Mouse (Mus musculus) liver, embryonic 13.5 days (tissue): ENCODE results near the gene Leap2. TPM values are rescaled to one million over a fixed set of nuclear protein-coding genes. Genes with fewer than 3 reads are reported as not detected.

Source experiments
- ATAC-seq: fragments of 200-750 bp; cut with Nextera tagmentation; 2 replicates; pipeline ENCODE4 v1.8.0; 2017; ENCODE audit warnings: low read depth, mild to moderate bottlenecking, moderate number of reproducible peaks, moderate library complexity
- DNase-seq: peaks from one replicate; pipeline ENCODE4 v3.0.0; 2022
- H3K27ac ChIP-seq: fragments of 300-500 bp; sonication (generic); 2 replicates; pipeline ENCODE4 v1.5.1; 2015; ENCODE audit warnings: moderate library complexity, mild to moderate bottlenecking, inconsistent platforms
- H3K27me3 ChIP-seq: fragments of 300-500 bp; sonication (generic); 2 replicates; pipeline ENCODE4 v1.6.1; 2015; ENCODE audit warnings: mild to moderate bottlenecking, inconsistent platforms
- H3K36me3 ChIP-seq: fragments of 300-500 bp; sonication (generic); 2 replicates; pipeline ENCODE4 v1.6.1; 2015; ENCODE audit warnings: mild to moderate bottlenecking, inconsistent platforms
- H3K4me1 ChIP-seq: fragments of 300-500 bp; sonication (generic); replicated peaks from 2 replicates; pipeline ENCODE4 v1.6.1; 2015; ENCODE audit warnings: inconsistent platforms
- H3K4me2 ChIP-seq: fragments of 300-500 bp; sonication (generic); 2 replicates; pipeline ENCODE4 v1.6.1; 2015; ENCODE audit warnings: inconsistent platforms, mild to moderate bottlenecking, moderate library complexity
- H3K4me3 ChIP-seq: fragments of 300-500 bp; sonication (generic); replicated peaks from 2 replicates; pipeline ENCODE4 v1.5.1; 2015; ENCODE audit warnings: mild to moderate bottlenecking, inconsistent platforms
- H3K9ac ChIP-seq: fragments of 300-500 bp; sonication (generic); 2 replicates; pipeline ENCODE4 v1.6.1; 2015; ENCODE audit warnings: mild to moderate bottlenecking, inconsistent platforms
- H3K9me3 ChIP-seq: fragments of 300-500 bp; sonication (generic); replicated peaks from 2 replicates; pipeline ENCODE4 v1.6.1; 2016; ENCODE audit warnings: inconsistent platforms
- WGBS: fragments of 180-500 bp; shearing (Covaris S2); methylation state at CpG from one replicate; pipeline ENCODE4 v1.1.7; 2015; ENCODE audit not compliant: insufficient replicate concordance; 5-methylcytosine and 5-hydroxymethylcytosine counted together
- polyA plus RNA-seq: library from polyadenylated mRNA; unstranded; fragments of >200 nt; fragmentation: Nextera tagmentation; extraction: Ambion mirVana; gene quantifications from 2 replicates; pipeline ENCODE4 v1.2.1, GENCODE M21; 2015

Gene Leap2
- polyA plus RNA-seq, 1 experiment from 2014 or later: 11.3 TPM

GRCm38 (mm10) chr11:53456474-53457371 lies 33.8 kb upstream of the Leap2 start, which contains the start of the genes Gm10447 and Shroom1:
Gm10447 (minus strand) TSS chr11:53457110.
Shroom1 (plus strand) TSS chr11:53457205.
- H3K9me3 ChIP-seq: no peaks in the 10 kb centered on the region
- peaks cover 65% of the 10 kb centered on the region for H3K27me3 ChIP-seq
- H3K4me3 ChIP-seq: peak within 1 kb of the TSS; percentile 55
- ATAC-seq: peak; percentile 72
- H3K9ac ChIP-seq: peak within 1 kb of the TSS; percentile 63
- H3K36me3 ChIP-seq: no peaks in the 10 kb centered on the region
- H3K4me2 ChIP-seq: peak within 1 kb of the TSS; percentile 70
- H3K27ac ChIP-seq: peak within 1 kb of the TSS; percentile 62; the same call in 1 of the 2 replicates
- WGBS: 4% methylated on average over 42 of the region's 42 CpGs
- no peak for DNase-seq
- peaks cover 28% of the 10 kb centered on the region for H3K4me1 ChIP-seq

GRCm38 (mm10) chr11:53453031-53453430 lies 30.1 kb upstream of the Leap2 start:
- peaks cover 25% of the 10 kb centered on the region for H3K4me1 ChIP-seq
- ATAC-seq (no peak), DNase-seq (no peak)
- no peaks in the 10 kb centered on the region for H3K9me3 ChIP-seq
- H3K4me2 ChIP-seq: no peak overlapping the region
- H3K27ac ChIP-seq: no peak overlapping the region
- no peak overlapping the region for H3K4me3 ChIP-seq
- 67% methylated on average over 5 of the region's 5 CpGs for WGBS
- no peak overlapping the region for H3K9ac ChIP-seq
- peaks cover 60% of the 10 kb centered on the region for H3K27me3 ChIP-seq
- no peaks in the 10 kb centered on the region for H3K36me3 ChIP-seq

- DNase-seq (no peak), ATAC-seq (no peak)
- H3K36me3 ChIP-seq: no peaks in the 10 kb centered on the region
- no peaks in the 10 kb centered on the region for H3K9me3 ChIP-seq
- no peak overlapping the region for H3K9ac ChIP-seq
- peaks cover 20% of the 10 kb centered on the region for H3K4me1 ChIP-seq
- H3K27me3 ChIP-seq: peaks cover 54% of the 10 kb centered on the region
- no peak overlapping the region for H3K27ac ChIP-seq
- WGBS: 84% methylated on average over 9 of the region's 9 CpGs
- H3K4me2 ChIP-seq: no peak overlapping the region
- no peak overlapping the region for H3K4me3 ChIP-seq
These were observed 29.4 kb upstream of the Leap2 start for GRCm38 (mm10) chr11:53452396-53452795.

- 43% methylated on average over 2 of the region's 2 CpGs for WGBS
- H3K27ac ChIP-seq: no peak overlapping the region
- H3K27me3 ChIP-seq: peaks cover 44% of the 10 kb centered on the region
These were observed 28.4 kb upstream of the Leap2 start for GRCm38 (mm10) chr11:53451361-53451760.

GRCm38 (mm10) chr11:53450070-53450705 lies 27.2 kb upstream of the Leap2 start:
- Histone ChIP-seq H3K4me1 (peaks cover 14% of the 10 kb centered on the region), H3K36me3 (no peaks in the 10 kb centered on the region), H3K27me3 (peaks cover 32% of the 10 kb centered on the region), H3K4me2 (no peak overlapping the region), H3K4me3 (no peak overlapping the region), H3K27ac (no peak overlapping the region), H3K9ac (no peak overlapping the region), H3K9me3 (no peaks in the 10 kb centered on the region)
- DNase-seq (no peak), ATAC-seq (no peak)
- 22% methylated on average over 15 of the region's 15 CpGs for WGBS

More at GRCm38 (mm10) chr11:53451361-53451760, 28.4 kb upstream of the Leap2 start:
- Histone ChIP-seq H3K4me2 (no peak overlapping the region), H3K4me3 (no peak overlapping the region), H3K9me3 (no peaks in the 10 kb centered on the region), H3K4me1 (peaks cover 10% of the 10 kb centered on the region), H3K9ac (no peak overlapping the region), H3K36me3 (no peaks in the 10 kb centered on the region)
- no peak for ATAC-seq
- no peak for DNase-seq

- ATAC-seq (no peak), DNase-seq (no peak)
These were observed 25.6 kb upstream of the Leap2 start for GRCm38 (mm10) chr11:53448529-53448928.

GRCm38 (mm10) chr11:53447996-53448395 lies 25.0 kb upstream of the Leap2 start:
- H3K4me3 ChIP-seq: no peak overlapping the region
- H3K36me3 ChIP-seq: no peaks in the 10 kb centered on the region
- 77% methylated on average over 8 of the region's 8 CpGs for WGBS
- H3K9ac ChIP-seq: no peak overlapping the region
- peaks cover 27% of the 10 kb centered on the region for H3K27me3 ChIP-seq
- H3K4me2 ChIP-seq: no peak overlapping the region
- no peaks in the 10 kb centered on the region for H3K9me3 ChIP-seq
- DNase-seq (no peak), ATAC-seq (no peak)
- peaks cover 22% of the 10 kb centered on the region for H3K4me1 ChIP-seq
- H3K27ac ChIP-seq: no peak overlapping the region

More at GRCm38 (mm10) chr11:53448529-53448928, 25.6 kb upstream of the Leap2 start:
- no peak overlapping the region for H3K27ac ChIP-seq
- no peak overlapping the region for H3K9ac ChIP-seq
- 63% methylated on average over 1 of the region's 1 CpGs for WGBS
- H3K27me3 ChIP-seq: peaks cover 27% of the 10 kb centered on the region
- H3K36me3 ChIP-seq: no peaks in the 10 kb centered on the region
- H3K9me3 ChIP-seq: no peaks in the 10 kb centered on the region
- H3K4me2 ChIP-seq: no peak overlapping the region
- no peak overlapping the region for H3K4me3 ChIP-seq
- peaks cover 18% of the 10 kb centered on the region for H3K4me1 ChIP-seq

GRCm38 (mm10) chr11:53446183-53446582 lies 23.2 kb upstream of the Leap2 start:
- Histone ChIP-seq H3K4me1 (peaks cover 29% of the 10 kb centered on the region), H3K27me3 (peaks cover 16% of the 10 kb centered on the region), H3K4me2 (no peak overlapping the region), H3K4me3 (no peak overlapping the region), H3K9me3 (no peaks in the 10 kb centered on the region), H3K9ac (no peak overlapping the region; the same call in 1 of the 2 replicates), H3K36me3 (no peaks in the 10 kb centered on the region), H3K27ac (peak overlapping the region; percentile 5; the same call in 1 of the 2 replicates)
- ATAC-seq (peak; percentile 69), DNase-seq (no peak)
- WGBS: 81% methylated on average over 13 of the region's 13 CpGs

- peaks cover 29% of the 10 kb centered on the region for H3K4me1 ChIP-seq
- no peak for DNase-seq
- no peak overlapping the region for H3K9ac ChIP-seq
- H3K27me3 ChIP-seq: peaks cover 10% of the 10 kb centered on the region
- peak overlapping the region; percentile 27; the same call in 1 of the 2 replicates for H3K27ac ChIP-seq
- no peak overlapping the region for H3K4me3 ChIP-seq
- H3K9me3 ChIP-seq: no peaks in the 10 kb centered on the region
- ATAC-seq: no peak
- WGBS: 58% methylated on average over 13 of the region's 13 CpGs
- no peak overlapping the region for H3K4me2 ChIP-seq
- no peaks in the 10 kb centered on the region for H3K36me3 ChIP-seq
These were observed 22.6 kb upstream of the Leap2 start for GRCm38 (mm10) chr11:53445562-53445961.

- ATAC-seq: peak; percentile 57
- peak; percentile 52 for DNase-seq
These were observed 20.9 kb upstream of the Leap2 start for GRCm38 (mm10) chr11:53443861-53444260.

GRCm38 (mm10) chr11:53441921-53442320 lies 19.0 kb upstream of the Leap2 start:
- H3K4me3 ChIP-seq: no peak overlapping the region
- peak overlapping the region; percentile 25; the same call in 1 of the 2 replicates for H3K4me2 ChIP-seq
- WGBS: 2% methylated on average over 12 of the region's 12 CpGs
- no peaks in the 10 kb centered on the region for H3K36me3 ChIP-seq
- peaks cover 21% of the 10 kb centered on the region for H3K4me1 ChIP-seq
- peak overlapping the region; percentile 14; the same call in 1 of the 2 replicates for H3K9ac ChIP-seq
- no peaks in the 10 kb centered on the region for H3K9me3 ChIP-seq
- peak overlapping the region; percentile 37; the same call in 1 of the 2 replicates for H3K27ac ChIP-seq
- H3K27me3 ChIP-seq: no peaks in the 10 kb centered on the region
- DNase-seq (no peak), ATAC-seq (peak; percentile 44; the same call in 1 of the 2 replicates)

More at GRCm38 (mm10) chr11:53443861-53444260, 20.9 kb upstream of the Leap2 start:
- no peak overlapping the region for H3K4me2 ChIP-seq
- no peak overlapping the region for H3K27ac ChIP-seq
- H3K4me1 ChIP-seq: peaks cover 21% of the 10 kb centered on the region
- no peak overlapping the region for H3K4me3 ChIP-seq
- H3K9ac ChIP-seq: no peak overlapping the region
- no peaks in the 10 kb centered on the region for H3K36me3 ChIP-seq
- no peaks in the 10 kb centered on the region for H3K9me3 ChIP-seq
- WGBS: 17% methylated on average over 6 of the region's 6 CpGs
- no peaks in the 10 kb centered on the region for H3K27me3 ChIP-seq
